Mouse (Mus musculus) monocyte, adult 5-6 weeks (primary cell): ENCODE data around the gene Fdps. TPM values are rescaled to one million over a fixed set of nuclear protein-coding genes. Genes with fewer than 3 reads are reported as not detected.

Source experiments
- ATAC-seq: fragments of 153-309, 156-312 bp; replicated peaks from 2 replicates; pipeline ENCODE4 v1.8.0; 2017; ENCODE audit warnings: mild to moderate bottlenecking; ENCODE audit not compliant: low TSS enrichment, insufficient number of reproducible peaks, severe bottlenecking, poor library complexity, low FRiP score
- total RNA-seq: library from RNA; stranded (forward); fragments of 200-1000, 200-491, 200-594 nt; gene quantifications from 3 replicates; pipeline ENCODE4 v1.2.3, GENCODE M21; 2017

Fdps gene
- total RNA-seq, 1 experiment from 2014 or later = 55.7 TPM

GRCm38 (mm10) chr3:89067265-89067664 is 34.5 kb downstream of the Fdps start:
- no peak for ATAC-seq

GRCm38 (mm10) chr3:89061696-89062095 is 40.1 kb downstream of the Fdps start:
- no peak for ATAC-seq

GRCm38 (mm10) chr3:89058783-89059182 is 43.0 kb downstream of the Fdps start:
- no peak for ATAC-seq

GRCm38 (mm10) chr3:89058361-89058760 is 43.4 kb downstream of the Fdps start:
- ATAC-seq = no peak

Other genes with a start within 250 kb of the Fdps start
- gene Msto1, start 188.0 kb downstream of the Fdps start, total RNA-seq = 8.1 to 11.7 TPM (median 11.6 TPM) in 3 replicates
- gene Ash1l, start 151.3 kb downstream of the Fdps start, total RNA-seq = 40.6 to 78.1 TPM (median 41.7 TPM) in 3 replicates
- gene Dap3, start 150.8 kb downstream of the Fdps start, total RNA-seq = 38.3 to 58.2 TPM (median 53.2 TPM) in 3 replicates
- 15.7 to 30.9 TPM (median 22.4 TPM) in 3 replicates for gene Rusc1, start 8.6 kb downstream of the Fdps start, total RNA-seq
- gene Gm43738, start 860 bp downstream of the Fdps start, total RNA-seq = not detected in 3 replicates
- not detected in 3 replicates for gene Pklr, start 34.2 kb upstream of the Fdps start, total RNA-seq
- gene Hcn3, start 58.2 kb upstream of the Fdps start, total RNA-seq = not detected in 3 replicates
- 81.2 to 140 TPM (median 118 TPM) in 3 replicates for gene Clk2, start 62.8 kb upstream of the Fdps start, total RNA-seq
- 23.2 to 55.0 TPM (median 23.6 TPM) in 3 replicates for gene Scamp3, start 75.5 kb upstream of the Fdps start, total RNA-seq
- gene Fam189b, start 81.2 kb upstream of the Fdps start, total RNA-seq = 4.9 to 45.4 TPM (median 15.8 TPM) in 3 replicates
- gene Gba, start 101.0 kb upstream of the Fdps start, total RNA-seq = 71.9 to 84.9 TPM (median 81.9 TPM) in 3 replicates
- 0.95 to 2.3 TPM (median 1.8 TPM) in 3 replicates for gene Thbs3, start 113.2 kb upstream of the Fdps start, total RNA-seq
- gene Mtx1, start 125.1 kb upstream of the Fdps start, total RNA-seq = 42.5 to 61.0 TPM (median 58.7 TPM) in 3 replicates
- gene Muc1, start 127.1 kb upstream of the Fdps start, total RNA-seq = 0.85 to 2.2 TPM (median 0.86 TPM) in 3 replicates
- gene Krtcap2, start 144.0 kb upstream of the Fdps start, total RNA-seq = 53.3 to 77.9 TPM (median 61.9 TPM) in 3 replicates
- 0.53 to 2.3 TPM in 2 of 3 replicates, not detected in the other for gene Trim46, start 144.3 kb upstream of the Fdps start, total RNA-seq
- 67.3 to 102 TPM (median 83.1 TPM) in 3 replicates for gene Dpm3, start 157.4 kb upstream of the Fdps start, total RNA-seq
- gene Slc50a1, start 168.6 kb upstream of the Fdps start, total RNA-seq = 58.3 to 94.6 TPM (median 67.9 TPM) in 3 replicates
- 0.38 to 0.39 TPM in 2 of 3 replicates, not detected in the other for gene Efna1, start 179.2 kb upstream of the Fdps start, total RNA-seq
- not detected in 3 replicates for gene Efna3, start 221.0 kb upstream of the Fdps start, total RNA-seq
- not detected in 3 replicates for gene Efna4, start 236.1 kb upstream of the Fdps start, total RNA-seq
- gene Adam15, start 248.0 kb upstream of the Fdps start, total RNA-seq = 23.1 to 49.7 TPM (median 33.0 TPM) in 3 replicates